Mouse (Mus musculus) midbrain, embryonic 12.5 days (tissue): ENCODE measurements at regions not wholly inside any gene's neighbourhood (a gene's known extent, or its start where the extent isn't known, plus 50 kb on each side); places are given as distances from the start of the nearest gene placed in this dataset.

Experiments used
- ATAC-seq: fragments of 200-750 bp; cut with Nextera tagmentation; 2 replicates; pipeline ENCODE4 v1.8.0; 2017; ENCODE audit warnings: low read depth, moderate TSS enrichment, moderate library complexity; ENCODE audit not compliant: low FRiP score
- H3K27ac ChIP-seq: fragments of 300-500 bp; sonication (generic); replicated peaks from 2 replicates; pipeline ENCODE4 v1.5.1; 2016; ENCODE audit warnings: mild to moderate bottlenecking
- H3K27me3 ChIP-seq: fragments of 300-500 bp; sonication (generic); 2 replicates; pipeline ENCODE4 v1.6.1; 2016; ENCODE audit warnings: mild to moderate bottlenecking
- H3K36me3 ChIP-seq: fragments of 300-500 bp; sonication (generic); 2 replicates; pipeline ENCODE4 v1.6.1; 2016
- H3K4me1 ChIP-seq: fragments of 300-500 bp; sonication (generic); 2 replicates; pipeline ENCODE4 v1.6.1; 2016
- H3K4me2 ChIP-seq: fragments of 300-500 bp; sonication (generic); replicated peaks from 2 replicates; pipeline ENCODE4 v1.6.1; 2016; ENCODE audit warnings: mild to moderate bottlenecking, moderate library complexity
- H3K4me3 ChIP-seq: fragments of 300-500 bp; sonication (generic); 2 replicates; pipeline ENCODE4 v1.5.1; 2016; ENCODE audit warnings: mild to moderate bottlenecking
- H3K9ac ChIP-seq: fragments of 300-500 bp; sonication (generic); replicated peaks from 2 replicates; pipeline ENCODE4 v1.6.1; 2016; ENCODE audit warnings: mild to moderate bottlenecking, moderate library complexity
- H3K9me3 ChIP-seq: fragments of 300-500 bp; sonication (generic); 2 replicates; pipeline ENCODE4 v1.6.1; 2016; ENCODE audit warnings: mild to moderate bottlenecking
- WGBS: fragments of 180-500 bp; shearing (Covaris S2); methylation state at CpG from one replicate; pipeline ENCODE4 v1.1.7; 2016; 5-methylcytosine and 5-hydroxymethylcytosine counted together

DNA sequence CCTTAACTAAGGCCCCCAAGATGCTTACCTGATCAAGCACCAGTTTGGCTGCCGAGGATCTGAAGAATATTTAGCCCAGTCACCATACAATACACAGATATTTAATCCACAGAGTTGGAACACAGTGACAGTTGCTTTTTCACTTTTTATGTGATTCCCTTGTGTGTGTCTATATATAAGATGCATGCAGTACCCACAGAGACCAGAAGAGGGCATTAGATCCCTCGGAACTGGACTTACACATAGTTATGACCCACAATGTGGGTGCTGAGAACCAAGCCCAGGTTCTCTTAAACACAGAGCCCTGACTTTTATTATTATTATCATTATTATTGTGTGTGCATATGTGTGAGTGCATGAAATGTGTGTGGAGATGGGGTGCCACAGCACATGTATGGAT lies 70.6 kb upstream of the Xpo1 start:
- Histone ChIP-seq H3K36me3 (no peaks in the 10 kb centered on the region), H3K9ac (no peak overlapping the region), H3K4me3 (no peak overlapping the region), H3K9me3 (peaks cover 7% of the 10 kb centered on the region; the same call in 1 of the 2 replicates), H3K27ac (no peak overlapping the region), H3K4me2 (no peak overlapping the region), H3K4me1 (no peaks in the 10 kb centered on the region), H3K27me3 (no peaks in the 10 kb centered on the region)
- no peak for ATAC-seq
- 95% methylated on average over 2 of the region's 2 CpGs for WGBS

DNA sequence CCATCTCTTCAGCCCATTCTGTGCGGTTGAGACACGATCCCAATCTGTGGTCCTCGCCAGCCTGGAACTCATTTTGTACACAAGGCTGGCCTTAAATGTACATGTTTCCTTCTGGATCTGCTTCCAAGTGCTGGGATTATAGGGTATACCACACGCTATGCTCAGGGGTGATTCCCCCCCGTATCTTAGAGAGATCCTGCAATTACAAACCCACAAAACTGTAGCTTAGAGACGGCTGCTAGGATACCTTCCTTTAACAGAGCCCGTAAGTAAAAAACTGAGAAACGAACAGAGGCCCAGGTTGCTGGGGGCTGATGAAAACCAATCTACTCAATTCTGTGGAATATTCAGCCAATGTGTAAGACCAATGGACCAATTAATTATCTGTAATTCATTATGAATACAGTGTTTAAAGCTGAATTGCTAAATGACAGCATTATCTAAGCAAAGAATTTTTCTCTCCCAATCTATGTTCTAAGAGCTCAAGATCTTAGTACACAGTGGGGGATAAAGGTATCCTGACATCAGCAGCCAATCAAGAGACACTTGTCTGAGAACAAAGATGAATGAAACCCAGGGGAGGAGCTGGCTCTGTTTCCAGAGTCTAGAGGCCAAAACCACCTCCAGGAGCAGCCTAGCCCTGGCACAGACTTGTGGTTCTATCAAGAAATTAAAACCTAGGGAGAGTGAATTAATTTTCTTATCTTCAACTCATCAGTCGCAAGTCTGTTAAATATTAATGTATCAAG lies 54.0 kb upstream of the Xpo1 start:
- Histone ChIP-seq H3K36me3 (no peaks in the 10 kb centered on the region), H3K4me1 (no peaks in the 10 kb centered on the region), H3K9ac (no peak overlapping the region), H3K9me3 (no peaks in the 10 kb centered on the region), H3K27ac (no peak overlapping the region), H3K4me2 (no peak overlapping the region), H3K4me3 (no peak overlapping the region), H3K27me3 (no peaks in the 10 kb centered on the region)
- ATAC-seq, result no peak
- 87% methylated on average over 9 of the region's 9 CpGs for WGBS

DNA sequence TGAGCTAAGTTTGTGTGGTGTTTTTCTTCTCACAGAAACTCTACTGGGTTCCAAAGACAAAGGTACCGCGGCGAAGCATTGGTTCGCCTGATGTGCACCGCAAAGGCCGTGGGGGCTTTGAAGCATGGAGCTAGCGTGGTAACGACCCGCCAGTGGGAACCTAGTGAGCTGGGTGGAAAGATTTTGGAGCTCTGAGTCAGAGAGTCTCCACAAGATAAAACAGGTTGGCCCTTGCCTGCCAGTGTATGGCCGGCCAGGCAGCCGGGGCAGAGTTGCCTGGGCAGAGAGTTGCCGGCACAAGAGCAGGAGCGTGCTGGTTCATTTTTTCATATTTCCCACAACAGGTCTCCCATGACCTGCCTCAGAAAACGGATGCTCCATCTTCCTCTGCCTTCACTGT lies 52.3 kb upstream of the Xpo1 start:
- Histone ChIP-seq H3K4me2 (no peak overlapping the region), H3K9ac (no peak overlapping the region), H3K27ac (no peak overlapping the region), H3K4me1 (no peaks in the 10 kb centered on the region), H3K9me3 (no peaks in the 10 kb centered on the region), H3K36me3 (no peaks in the 10 kb centered on the region), H3K4me3 (no peak overlapping the region), H3K27me3 (no peaks in the 10 kb centered on the region)
- 90% methylated on average over 14 of the region's 14 CpGs for WGBS
- ATAC-seq, result no peak

DNA sequence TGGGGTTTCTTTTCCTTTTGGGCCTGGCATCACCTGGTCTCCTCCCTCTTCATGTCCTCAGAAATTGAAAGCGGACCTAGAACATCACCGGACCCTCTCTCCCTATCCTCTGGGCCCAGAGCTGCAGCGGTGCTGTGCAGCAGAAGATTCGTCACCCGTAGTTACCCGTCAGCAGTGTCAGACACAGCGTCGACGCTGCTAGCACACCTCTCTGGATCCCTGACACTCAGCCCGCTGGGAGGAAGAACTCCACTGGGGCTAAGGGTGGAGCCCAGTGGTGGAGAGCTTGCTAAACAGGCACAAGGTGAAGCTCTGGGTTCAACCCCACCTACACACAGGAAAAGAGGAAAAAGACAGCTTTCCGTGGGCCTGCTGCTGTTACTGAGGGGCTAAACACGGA lies 51.8 kb upstream of the Xpo1 start:
- H3K9me3 ChIP-seq, result no peaks in the 10 kb centered on the region
- H3K4me1 ChIP-seq, result no peaks in the 10 kb centered on the region
- no peak for ATAC-seq
- no peak overlapping the region for H3K4me3 ChIP-seq
- no peak overlapping the region for H3K27ac ChIP-seq
- no peaks in the 10 kb centered on the region for H3K36me3 ChIP-seq
- no peak overlapping the region for H3K9ac ChIP-seq
- WGBS, result 76% methylated on average over 12 of the region's 12 CpGs
- H3K27me3 ChIP-seq, result no peaks in the 10 kb centered on the region
- H3K4me2 ChIP-seq, result no peak overlapping the region
